Mouse (Mus musculus): Measurements from ENCODE around the gene Arl8b. TPM values are rescaled to one million over a fixed set of nuclear protein-coding genes. Genes with fewer than 3 reads are reported as not detected.
A peak's percentile ranks its signal among the peaks of the same experiment; 100 is the strongest.

Arl8b gene
- total and polyA plus RNA-seq, 2 experiments from 2014 or later: 75.9 to 97.6 TPM

DNA sequence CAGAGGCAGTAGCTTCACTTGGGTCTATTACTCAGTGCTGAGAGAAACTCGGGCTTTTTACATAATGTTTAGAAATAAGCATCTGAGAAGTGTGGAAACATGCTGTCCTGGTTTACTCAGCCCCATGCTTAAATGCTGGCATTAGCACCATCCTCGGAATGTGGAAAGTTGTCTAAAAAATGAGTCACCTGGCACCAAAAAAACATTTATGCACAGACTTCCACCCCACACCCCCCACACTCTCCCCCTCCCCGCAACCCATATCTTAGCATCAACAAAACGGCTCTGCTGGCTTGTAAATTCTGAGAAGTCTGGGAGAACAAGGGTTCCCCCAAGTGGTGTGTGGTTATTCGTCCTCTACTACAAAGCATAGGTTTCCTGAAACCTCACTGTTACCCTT is 30.5 kb upstream of the Arl8b start:
- peak; percentile 45; the same call in 1 of the 2 replicates for ATAC-seq
- peak; percentile 40 for TF ChIP-seq CTCF (IDR thresholded peaks at IDR 0.05; ENCODE audit: low read depth)

DNA sequence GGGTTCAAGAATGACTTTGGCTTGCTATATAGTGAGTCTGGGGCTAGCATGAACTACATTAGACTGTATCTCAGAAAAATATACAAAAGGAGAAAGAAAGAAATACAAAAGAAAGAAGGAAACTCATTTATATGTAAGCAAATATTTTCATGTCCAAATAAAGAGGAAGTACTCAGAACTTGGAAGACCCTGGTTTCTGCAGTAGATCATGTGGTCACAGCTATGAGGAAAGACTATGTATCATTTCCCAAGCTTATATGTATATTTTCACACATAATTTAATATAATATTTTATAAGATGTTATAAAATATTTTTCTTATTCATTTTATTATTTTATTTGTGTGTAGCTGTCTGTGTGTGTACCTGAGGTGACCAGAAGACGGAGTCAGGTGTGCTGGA is 29.4 kb upstream of the Arl8b start:
- H3K27me3 ChIP-seq (ENCODE audit: insufficient read depth, low read length): no peaks in the 10 kb centered on the region
- no peak for TF ChIP-seq CTCF (IDR thresholded peaks at IDR 0.05; ENCODE audit: low read depth)
- no peak overlapping the region for H3K4me2 ChIP-seq (ENCODE audit: low read depth)
- no peaks in the 10 kb centered on the region for H3K9me3 ChIP-seq (ENCODE audit: low read length)
- no peak overlapping the region for H3K4me3 ChIP-seq (ENCODE audit: low read depth, low read length)
- ATAC-seq: no peak
- WGBS: 90% methylated on average over 1 of the region's 1 CpGs
- no peak for DNase-seq
- no peaks in the 10 kb centered on the region for H3K4me1 ChIP-seq (ENCODE audit: insufficient read depth)
- H3K9ac ChIP-seq: no peak overlapping the region
- no peaks in the 10 kb centered on the region for H3K36me3 ChIP-seq (ENCODE audit: insufficient read depth)
- no peak overlapping the region for H3K27ac ChIP-seq (ENCODE audit: low read depth, low read length)

More for the DNA sequence above, 30.5 kb upstream of the Arl8b start:
- no peak overlapping the region for H3K27ac ChIP-seq (ENCODE audit: low read depth, low read length)
- no peak overlapping the region for H3K9ac ChIP-seq
- no peaks in the 10 kb centered on the region for H3K27me3 ChIP-seq (ENCODE audit: insufficient read depth, low read length)
- H3K4me3 ChIP-seq (ENCODE audit: low read depth, low read length): no peak overlapping the region
- H3K36me3 ChIP-seq (ENCODE audit: insufficient read depth): no peaks in the 10 kb centered on the region
- H3K4me2 ChIP-seq (ENCODE audit: low read depth): no peak overlapping the region
- H3K9me3 ChIP-seq (ENCODE audit: low read length): no peaks in the 10 kb centered on the region
- no peaks in the 10 kb centered on the region for H3K4me1 ChIP-seq (ENCODE audit: insufficient read depth)
- WGBS: 46% methylated on average over 5 of the region's 5 CpGs
- peak; percentile 30 for DNase-seq

DNA sequence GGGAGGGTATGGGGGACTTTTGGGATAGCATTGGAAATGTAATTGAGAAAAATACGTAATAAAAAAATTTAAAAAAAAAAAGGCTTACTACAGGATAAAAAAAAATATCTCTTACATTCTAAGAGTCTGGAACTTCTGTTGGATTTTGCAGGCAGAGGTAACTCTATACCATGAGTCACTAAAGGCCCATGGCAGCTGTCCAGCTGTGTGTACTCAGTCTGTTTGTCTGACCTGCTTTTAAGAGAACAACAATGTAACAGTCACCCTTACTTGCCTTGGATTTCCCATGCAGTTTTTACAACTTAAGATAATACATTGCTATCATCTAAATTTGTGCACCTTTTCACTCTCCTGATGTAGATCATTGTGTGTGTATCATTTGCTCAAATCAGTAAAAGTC is 28.5 kb upstream of the Arl8b start:
- DNase-seq: no peak
- Histone ChIP-seq H3K4me3 (ENCODE audit: low read depth, low read length) (no peak overlapping the region), H3K27ac (ENCODE audit: low read depth, low read length) (no peak overlapping the region), H3K27me3 (ENCODE audit: insufficient read depth, low read length) (no peaks in the 10 kb centered on the region), H3K9me3 (ENCODE audit: low read length) (no peaks in the 10 kb centered on the region), H3K36me3 (ENCODE audit: insufficient read depth) (no peaks in the 10 kb centered on the region), H3K4me2 (ENCODE audit: low read depth) (no peak overlapping the region), H3K4me1 (ENCODE audit: insufficient read depth) (no peaks in the 10 kb centered on the region), H3K9ac (no peak overlapping the region)
- no peak for TF ChIP-seq CTCF (IDR thresholded peaks at IDR 0.05; ENCODE audit: low read depth)
- no peak for ATAC-seq
- 90% methylated on average over 1 of the region's 1 CpGs for WGBS

DNA sequence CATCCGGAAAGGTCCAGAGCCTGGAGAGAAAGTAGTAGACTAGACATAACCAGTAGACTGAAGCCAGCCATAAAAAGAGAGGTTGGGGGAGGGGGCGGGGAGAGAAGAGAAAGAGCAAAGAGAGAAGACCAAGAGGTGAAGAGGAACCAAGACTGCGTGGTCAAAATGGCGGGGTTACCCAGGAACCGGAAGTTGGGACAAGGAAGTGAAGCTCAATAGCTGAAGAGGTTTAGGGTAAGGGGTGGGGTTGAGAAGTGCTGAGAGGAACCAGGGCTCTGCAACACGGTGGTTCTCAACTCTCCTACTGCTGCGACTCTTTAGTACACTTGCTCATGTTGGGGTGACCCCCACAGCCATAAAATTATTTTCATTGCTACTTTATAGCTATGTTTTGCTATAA is 27.0 kb upstream of the Arl8b start:
- no peak overlapping the region for H3K4me2 ChIP-seq (ENCODE audit: low read depth)
- H3K4me1 ChIP-seq (ENCODE audit: insufficient read depth): no peaks in the 10 kb centered on the region
- H3K4me3 ChIP-seq (ENCODE audit: low read depth, low read length): no peak overlapping the region
- no peak overlapping the region for H3K27ac ChIP-seq (ENCODE audit: low read depth, low read length)
- WGBS: 95% methylated on average over 7 of the region's 7 CpGs
- TF ChIP-seq CTCF (IDR thresholded peaks at IDR 0.05; ENCODE audit: low read depth): no peak
- H3K27me3 ChIP-seq (ENCODE audit: insufficient read depth, low read length): no peaks in the 10 kb centered on the region
- no peaks in the 10 kb centered on the region for H3K9me3 ChIP-seq (ENCODE audit: low read length)
- H3K36me3 ChIP-seq (ENCODE audit: insufficient read depth): no peaks in the 10 kb centered on the region
- no peak overlapping the region for H3K9ac ChIP-seq
- DNase-seq (no peak), ATAC-seq (no peak)

DNA sequence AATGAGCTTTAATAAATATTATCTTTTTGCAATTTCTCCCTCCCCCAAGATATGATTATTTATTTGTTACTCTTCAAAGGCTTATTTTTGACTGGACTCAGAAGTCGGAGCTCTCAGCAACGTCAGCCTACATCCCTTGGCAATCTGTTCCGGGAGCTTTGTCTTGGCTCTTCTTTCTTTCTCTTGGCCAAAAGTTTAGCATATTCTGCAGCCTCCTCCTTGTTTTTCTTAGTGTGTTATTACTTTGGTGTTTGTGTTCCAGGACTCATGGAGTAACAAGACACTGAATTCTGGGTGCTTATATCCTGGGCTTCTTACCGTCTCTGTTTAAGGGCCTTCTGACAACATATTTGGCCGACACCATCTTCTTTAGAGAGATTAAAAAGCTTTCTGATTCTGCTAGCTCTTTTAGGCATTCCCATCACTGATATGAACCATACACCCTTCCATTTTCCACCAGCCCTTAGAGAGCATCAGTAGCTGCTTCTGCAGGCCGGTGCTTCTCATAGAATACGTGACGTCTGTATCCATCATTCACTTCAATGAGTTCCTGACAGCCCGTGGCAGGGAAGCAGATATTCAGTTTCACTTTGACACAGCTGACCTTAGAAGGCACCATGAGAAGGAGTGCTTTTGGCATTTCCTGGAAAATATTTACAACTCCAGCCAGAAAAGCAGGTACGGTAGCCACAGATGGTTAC is 23.8 kb upstream of the Arl8b start:
- Histone ChIP-seq H3K27ac (ENCODE audit: low read depth, low read length) (no peak overlapping the region), H3K27me3 (ENCODE audit: insufficient read depth, low read length) (no peaks in the 10 kb centered on the region), H3K4me3 (ENCODE audit: low read depth, low read length) (no peak overlapping the region), H3K4me1 (ENCODE audit: insufficient read depth) (no peaks in the 10 kb centered on the region), H3K4me2 (ENCODE audit: low read depth) (no peak overlapping the region), H3K9ac (no peak overlapping the region), H3K36me3 (ENCODE audit: insufficient read depth) (no peaks in the 10 kb centered on the region), H3K9me3 (ENCODE audit: low read length) (no peaks in the 10 kb centered on the region)
- DNase-seq (peak; percentile 12), ATAC-seq (peak; percentile 18; the same call in 1 of the 2 replicates)
- WGBS: 73% methylated on average over 10 of the region's 10 CpGs
- TF ChIP-seq CTCF (IDR thresholded peaks at IDR 0.05; ENCODE audit: low read depth): no peak

DNA sequence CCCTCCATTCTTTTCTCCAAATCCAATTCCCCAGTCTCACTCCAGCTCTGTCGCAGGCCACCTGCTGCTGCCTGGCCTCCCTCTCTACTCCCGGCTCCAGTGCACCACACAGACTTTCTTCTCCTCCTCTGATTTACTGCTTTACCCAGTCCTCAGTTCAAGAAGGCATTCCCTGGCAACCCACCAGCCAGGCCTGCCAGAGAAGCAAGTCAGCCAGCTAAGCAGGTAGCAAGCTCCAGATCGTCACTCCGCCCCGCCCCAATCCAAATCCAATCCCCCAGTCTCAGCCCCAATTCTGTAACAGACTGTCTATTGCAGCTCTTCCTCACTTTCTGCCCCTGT is 23.2 kb upstream of the Arl8b start:
- peak; percentile 13 for DNase-seq
- no peak overlapping the region for H3K27ac ChIP-seq (ENCODE audit: low read depth, low read length)
- no peak for TF ChIP-seq CTCF (IDR thresholded peaks at IDR 0.05; ENCODE audit: low read depth)
- WGBS: 63% methylated on average over 5 of the region's 5 CpGs
- no peak overlapping the region for H3K4me3 ChIP-seq (ENCODE audit: low read depth, low read length)
- H3K9me3 ChIP-seq (ENCODE audit: low read length): no peaks in the 10 kb centered on the region
- no peak overlapping the region for H3K4me2 ChIP-seq (ENCODE audit: low read depth)
- no peaks in the 10 kb centered on the region for H3K4me1 ChIP-seq (ENCODE audit: insufficient read depth)
- H3K36me3 ChIP-seq (ENCODE audit: insufficient read depth): no peaks in the 10 kb centered on the region
- 0 out of 2 replicates have a peak, but pooled peaks have one; percentile 47 for ATAC-seq
- H3K27me3 ChIP-seq (ENCODE audit: insufficient read depth, low read length): no peaks in the 10 kb centered on the region
- no peak overlapping the region for H3K9ac ChIP-seq

DNA sequence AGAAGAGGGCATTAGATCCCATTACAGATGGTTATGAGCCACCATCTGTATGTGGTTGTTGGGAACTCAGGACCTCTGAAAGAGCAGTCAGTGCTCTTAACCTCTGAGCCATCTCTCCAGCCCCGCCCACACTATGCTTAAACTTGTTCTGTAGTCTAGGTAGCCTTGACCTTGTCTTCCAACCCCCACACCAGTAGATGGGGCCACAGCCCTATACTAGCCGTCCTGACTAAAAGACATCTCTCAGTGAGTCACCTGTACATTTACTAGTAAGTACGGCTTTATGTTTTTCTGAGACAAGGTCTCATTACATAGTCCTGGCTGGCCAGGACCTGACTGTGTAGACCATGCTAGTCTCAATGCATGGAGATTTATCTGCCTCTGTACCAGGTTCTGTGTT is 12.0 kb upstream of the Arl8b start:
- WGBS: 84% methylated on average over 3 of the region's 3 CpGs
- H3K9me3 ChIP-seq (ENCODE audit: low read length): no peaks in the 10 kb centered on the region
- no peak overlapping the region for H3K4me2 ChIP-seq (ENCODE audit: low read depth)
- TF ChIP-seq CTCF (IDR thresholded peaks at IDR 0.05; ENCODE audit: low read depth): no peak
- DNase-seq: no peak
- no peak overlapping the region for H3K9ac ChIP-seq
- H3K27ac ChIP-seq (ENCODE audit: low read depth, low read length): no peak overlapping the region
- no peaks in the 10 kb centered on the region for H3K36me3 ChIP-seq (ENCODE audit: insufficient read depth)
- no peak overlapping the region for H3K4me3 ChIP-seq (ENCODE audit: low read depth, low read length)
- H3K4me1 ChIP-seq (ENCODE audit: insufficient read depth): no peaks in the 10 kb centered on the region
- H3K27me3 ChIP-seq (ENCODE audit: insufficient read depth, low read length): no peaks in the 10 kb centered on the region
- no peak for ATAC-seq
